Mouse (Mus musculus): ENCODE data around the gene Cic. TPM values are rescaled to one million over a fixed set of nuclear protein-coding genes. Genes with fewer than 3 reads are reported as not detected.

Gene Cic
- polyA plus RNA-seq (2017; shearing (Covaris generic)), result 10 to 100 TPM; 35.1 to 35.4 TPM

DNA sequence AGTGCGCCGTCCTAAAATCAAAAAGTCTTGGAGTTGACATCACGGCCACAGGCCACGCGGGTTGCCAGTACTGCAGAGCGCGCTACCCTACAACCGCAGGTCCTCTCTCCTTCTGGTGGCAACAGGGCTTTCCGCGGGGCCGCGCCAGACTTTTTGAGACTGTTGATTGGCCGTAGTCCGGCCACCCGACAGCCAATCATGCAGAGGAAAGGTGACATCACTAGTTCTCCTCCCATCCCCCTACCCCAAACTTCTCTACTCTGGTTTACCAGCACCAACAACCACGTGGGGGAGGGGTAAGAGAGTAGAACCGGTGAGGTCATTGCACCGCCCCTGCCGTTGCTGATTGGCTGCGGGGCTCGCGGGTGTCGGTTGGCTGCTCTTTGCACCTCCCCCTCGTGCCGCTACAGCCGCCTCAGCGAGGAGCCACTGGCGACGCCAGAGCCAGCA lies at the start of gene Cic:
TSS of gene Cic (plus strand) at position 404 of the 450 bp plus-strand sequence.

DNA sequence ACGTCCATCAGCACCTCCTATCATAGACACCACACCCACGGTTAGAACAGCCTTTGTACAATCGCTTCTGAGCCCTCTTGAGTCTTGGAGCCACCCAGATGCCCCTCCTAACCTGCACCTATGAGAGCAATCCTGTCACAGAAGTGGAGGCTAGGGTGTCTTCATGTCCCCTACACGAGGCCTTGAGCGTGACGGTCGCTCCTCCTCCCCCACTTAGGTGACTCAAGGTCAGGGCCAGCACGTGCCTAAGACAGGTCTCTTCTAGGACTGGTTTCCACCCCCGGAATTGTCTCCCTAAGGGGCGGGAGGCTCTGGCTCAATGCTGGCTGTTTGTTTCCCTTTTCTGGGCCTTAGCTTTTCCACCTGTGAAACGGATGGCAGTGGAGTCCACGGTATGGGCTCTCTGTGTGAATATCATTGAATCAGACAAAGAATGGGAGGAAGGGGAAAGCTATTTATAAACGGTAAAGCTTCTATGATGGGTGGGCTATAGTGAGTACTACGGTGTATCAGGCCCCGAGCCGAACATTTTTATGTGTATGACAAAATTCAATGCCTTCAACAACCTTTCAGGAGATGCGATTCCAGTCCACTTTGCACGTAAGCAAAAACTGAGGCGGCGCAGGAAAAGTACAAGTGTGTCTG lies 46.9 kb upstream of the Cic start, which contains the start of gene Dedd2:
TSS of gene Dedd2 (minus strand) at position 159 of the 645 bp plus-strand sequence.

GRCm38 (mm10) chr7:25221102-25221883 lies 46.2 kb upstream of the Cic start, which contains the start of gene Zfp526:
TSS of gene Zfp526 (plus strand) at chr7:25221425.

DNA sequence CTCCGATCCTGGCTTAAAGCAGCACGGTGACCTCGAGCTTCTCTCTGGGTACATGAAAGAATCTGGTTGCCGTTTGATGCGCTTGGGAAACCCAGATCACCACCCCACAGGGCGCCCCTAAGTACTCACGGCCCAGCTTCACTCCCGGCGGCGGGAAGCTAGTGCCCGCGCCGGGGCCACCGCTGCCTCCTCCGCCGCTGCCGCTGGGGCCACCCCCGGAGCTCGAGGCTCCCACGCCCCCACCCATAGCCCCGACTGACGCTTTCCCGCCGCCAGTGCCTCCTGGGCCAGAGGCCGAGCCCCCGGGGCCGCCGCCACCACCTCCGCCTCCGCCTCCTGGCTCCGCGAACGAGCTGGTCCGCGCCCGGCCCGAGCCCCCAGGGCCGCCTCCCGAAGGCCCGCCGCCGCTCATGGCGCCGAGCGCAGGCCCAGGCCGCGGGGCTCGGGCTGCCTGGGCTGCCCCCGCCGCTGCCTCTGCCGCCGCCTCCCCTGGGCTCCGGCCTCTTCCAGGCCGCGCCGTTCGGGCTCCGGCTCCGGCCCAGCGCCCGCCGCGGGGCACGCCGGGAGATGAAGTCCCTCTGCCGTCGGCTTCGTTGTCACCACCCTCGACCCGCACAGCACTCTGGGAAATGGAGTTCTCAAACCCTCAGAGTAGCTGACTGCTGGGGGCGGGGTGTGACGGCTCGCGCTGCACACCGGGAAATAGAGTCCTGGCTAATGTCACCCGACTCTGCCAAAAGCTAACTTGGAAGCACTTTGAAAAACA lies 30.1 kb upstream of the Cic start, which contains the start of gene Gsk3a:
TSS of gene Gsk3a (minus strand) at position 603 of the 766 bp plus-strand sequence.

DNA sequence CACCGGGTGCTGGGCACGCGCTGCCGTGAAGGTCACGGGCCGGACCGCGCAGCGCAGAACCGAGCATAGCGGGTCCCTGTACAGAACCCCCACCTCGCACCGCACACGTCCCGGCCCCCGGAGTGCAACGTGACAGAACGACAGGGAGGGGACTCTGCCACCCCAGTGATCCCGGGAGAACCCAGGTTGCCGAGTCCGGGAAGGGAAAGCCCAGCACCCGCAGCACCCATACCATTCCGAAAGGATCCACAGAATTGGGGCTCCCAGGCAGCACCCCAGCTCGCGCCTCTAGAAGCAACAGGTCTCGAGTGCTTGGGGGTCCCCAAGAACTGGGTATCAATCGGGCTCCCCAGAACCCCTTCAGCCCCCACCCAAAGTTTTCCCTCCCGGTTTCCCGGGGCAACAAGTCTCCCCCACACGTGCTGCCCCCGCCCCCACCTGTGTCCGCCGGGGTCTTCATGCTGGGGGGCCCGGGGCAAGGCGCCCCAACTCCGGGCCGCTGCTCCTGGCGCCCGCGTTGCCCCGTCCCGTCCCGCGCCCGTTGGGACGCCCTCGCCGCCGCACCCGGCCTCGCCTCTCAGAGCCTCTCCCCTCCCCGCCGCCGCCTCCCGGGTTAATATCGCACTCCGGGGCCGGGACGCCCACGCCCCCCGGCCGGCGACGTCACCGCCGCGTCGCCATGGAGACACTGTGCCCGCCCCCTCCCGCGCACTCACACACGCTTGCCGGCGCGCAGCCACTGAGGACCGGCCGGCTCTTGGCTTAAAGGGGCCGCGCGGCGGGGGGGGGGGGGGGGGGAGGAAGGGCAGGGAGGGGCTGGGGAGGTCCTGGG lies 17.1 kb upstream of the Cic start, which contains the start of gene Erf:
TSS of gene Erf (minus strand) at position 621 of the 832 bp plus-strand sequence.

GRCm38 (mm10) chr7:25297454-25298325 lies 30.2 kb downstream of the Cic start, which contains the start of gene Pafah1b3:
TSS of gene Pafah1b3 (minus strand) at chr7:25297986.

DNA sequence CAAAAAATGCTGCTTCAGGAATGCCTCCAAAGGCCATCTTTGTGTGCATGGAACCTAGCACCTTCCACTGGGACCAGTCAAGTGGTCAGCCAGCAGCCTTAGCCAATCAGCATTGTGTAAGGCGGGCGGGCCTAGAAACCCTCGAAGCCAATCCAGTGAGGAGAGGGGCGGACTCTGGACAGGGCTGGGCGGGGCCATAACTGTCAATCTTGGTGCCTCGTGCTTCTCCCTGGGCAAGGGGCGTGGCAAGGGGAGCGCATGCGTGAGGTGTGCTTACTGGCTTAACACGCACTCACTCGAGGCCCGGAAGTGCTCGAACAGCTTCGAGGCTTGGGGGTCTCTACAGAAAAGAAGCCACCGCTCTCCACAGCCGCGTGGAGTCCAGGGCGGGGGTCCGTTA lies 33.6 kb downstream of the Cic start, which contains the start of gene Prr19:
TSS of gene Prr19 (plus strand) at position 349 of the 400 bp plus-strand sequence.

GRCm38 (mm10) chr7:25305956-25306613 lies 38.6 kb downstream of the Cic start, which contains the start of gene Tmem145:
TSS of gene Tmem145 (plus strand) at chr7:25306106.

DNA sequence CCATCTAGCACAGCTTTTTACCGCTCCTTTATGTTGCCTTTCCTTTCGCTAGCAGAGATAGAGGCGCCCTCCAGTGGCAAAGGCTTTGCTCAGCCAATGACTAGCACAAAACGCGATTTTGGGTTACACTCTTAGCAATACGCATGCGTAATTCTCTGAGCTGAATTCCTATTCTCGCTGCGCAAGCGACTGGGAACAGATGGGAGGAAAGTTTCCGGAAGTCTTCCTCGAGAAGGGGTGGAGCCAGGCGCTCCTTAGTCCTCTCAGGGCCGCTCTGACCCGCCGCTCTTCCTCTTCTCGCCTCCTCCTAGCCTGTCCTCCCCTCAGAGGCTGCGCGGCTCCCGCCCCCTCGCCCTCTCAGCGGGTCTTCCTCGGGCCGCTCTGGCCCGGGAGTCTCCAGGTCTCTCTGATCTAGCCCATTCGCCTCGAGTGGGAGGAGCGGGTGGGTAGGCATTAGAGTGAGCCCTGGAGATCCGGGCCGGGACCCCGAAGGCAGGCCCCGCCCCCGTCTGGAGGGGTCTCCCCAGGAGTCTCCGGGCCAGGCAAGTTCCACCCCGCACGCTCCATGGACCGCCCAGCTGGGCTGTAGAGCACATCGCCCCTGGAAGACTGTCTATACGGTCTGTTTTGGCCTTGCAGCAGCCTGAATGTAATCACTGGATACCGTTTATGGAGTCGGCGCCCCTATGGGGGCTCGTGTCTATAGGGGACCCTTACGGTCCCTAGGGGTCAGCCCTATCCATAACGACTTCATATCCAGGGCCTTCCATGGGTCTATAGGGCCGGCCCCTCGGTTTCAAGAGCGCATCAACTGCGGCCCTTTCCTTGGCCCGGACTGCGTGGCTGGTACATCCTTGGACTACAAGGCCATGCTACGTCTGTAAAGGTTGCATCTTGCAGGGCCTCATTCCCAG lies 49.3 kb downstream of the Cic start, which contains the start of gene Megf8:
TSS of gene Megf8 (plus strand) at position 633 of the 914 bp plus-strand sequence.

Other genes starting within 250 kb of the Cic start
- gene Grik5, start 195.4 kb upstream of the Cic start, polyA plus RNA-seq (2017; shearing (Covaris generic)), result 1 to 10 TPM; 5.9 to 7.7 TPM
- gene Zfp574, start 195.1 kb upstream of the Cic start, polyA plus RNA-seq (2017; shearing (Covaris generic)), result 10 to 100 TPM; 17.5 to 28.2 TPM
- 10 to 100 TPM; 73.9 to 77.6 TPM for gene Pou2f2, start 88.0 kb upstream of the Cic start, polyA plus RNA-seq (2017; shearing (Covaris generic))
- 10 to 100 TPM; 66.7 to 85.6 TPM for gene Dedd2, start 47.1 kb upstream of the Cic start, polyA plus RNA-seq (2017; shearing (Covaris generic))
- gene Zfp526, start 46.3 kb upstream of the Cic start, polyA plus RNA-seq (2017; shearing (Covaris generic)), result 1 to 10 TPM; 2.6 to 3.3 TPM
- gene Gsk3a, start 29.9 kb upstream of the Cic start, polyA plus RNA-seq (2017; shearing (Covaris generic)), result 10 to 100 TPM; 83.3 to 91.6 TPM
- 1 to 10 TPM; 1.9 to 2.6 TPM for gene Erf, start 16.9 kb upstream of the Cic start, polyA plus RNA-seq (2017; shearing (Covaris generic))
- 10 to 100 TPM; 25.9 to 42.4 TPM for gene Pafah1b3, start 30.3 kb downstream of the Cic start, polyA plus RNA-seq (2017; shearing (Covaris generic))
- gene Prr19, start 33.7 kb downstream of the Cic start, polyA plus RNA-seq (2017; shearing (Covaris generic)), result not detected
- gene Tmem145, start 38.4 kb downstream of the Cic start, polyA plus RNA-seq (2017; shearing (Covaris generic)), result under 1 TPM in 1 of 2 experiments, not detected in 1; 0.12 TPM
- under 1 TPM; 0.06 to 0.11 TPM for gene Megf8, start 49.5 kb downstream of the Cic start, polyA plus RNA-seq (2017; shearing (Covaris generic))
- not detected for gene Cnfn, start 102.0 kb downstream of the Cic start, polyA plus RNA-seq (2017; shearing (Covaris generic))
- gene Lipe, start 131.0 kb downstream of the Cic start, polyA plus RNA-seq (2017; shearing (Covaris generic)), result 10 to 100 TPM; 11.6 to 13.0 TPM
- not detected for gene Cxcl17, start 145.2 kb downstream of the Cic start, polyA plus RNA-seq (2017; shearing (Covaris generic))
- gene Ceacam1, start 209.9 kb downstream of the Cic start, polyA plus RNA-seq (2017; shearing (Covaris generic)), result 1 to 10 TPM in 1 of 2 experiments, under 1 TPM in 1; 0.97 to 2.0 TPM

Data from activated CD4-positive, CD25-positive, alpha-beta regulatory T cell (primary cell).